Mouse (Mus musculus): ENCODE data around the gene Jpt1. TPM values are rescaled to one million over a fixed set of nuclear protein-coding genes. Genes with fewer than 3 reads are reported as not detected.

Jpt1 gene
- total RNA-seq (2012; rRNA removed) (294 and 358 TPM in 2 replicates), total RNA-seq (2014; rRNA removed) (439 and 448 TPM in 2 replicates), polyA plus RNA-seq (2012; ENCODE audit: insufficient read length, low read depth) (432 and 479 TPM in 2 replicates)

GRCm38 (mm10) chr11:115514238-115514663, at the start of gene Jpt1:
TSS of gene Jpt1 (minus strand) at chr11:115514387.
- Histone ChIP-seq H3K4me3 (replicated peaks in 1 of 3; ENCODE audit: low read depth in 2 of 3, low read length in 2 of 3, poor library complexity in 1 of 3) (peak within 1 kb of the TSS; percentile 84 to 96 (median 96)), H3K4me2 (ENCODE audit: insufficient read depth, low read depth, poor library complexity, severe bottlenecking) (peak within 1 kb of the TSS; percentile 99), H3K27ac (ENCODE audit: insufficient read depth, low read depth) (peak within 1 kb of the TSS; percentile 65), H3K9me3 (replicated peaks; ENCODE audit: low read length) (no peaks in the 10 kb centered on the region), H3K4me1 (ENCODE audit: control insufficient read depth in 1 of 2, insufficient read depth in 2 of 2) (peaks cover 24 to 60% of the 10 kb centered on the region in 2 experiments), H3K36me3 (replicated peaks in 1 of 2; ENCODE audit: control insufficient read depth in 1 of 2, insufficient read depth in 1 of 2, low read length in 1 of 2) (peaks cover 0 to 16% of the 10 kb centered on the region in 2 experiments), H3K79me2 (replicated peaks; ENCODE audit: control insufficient read depth, extremely low read depth, insufficient read depth, poor library complexity, severe bottlenecking) (peaks cover 49% of the 10 kb centered on the region), H3K9ac (ENCODE audit: insufficient read depth, low read depth) (peak within 1 kb of the TSS; percentile 90), H3K27me3 (replicated peaks) (no peaks in the 10 kb centered on the region)
- in situ Hi-C loops (cut with MboI; ENCODE audit: low pct_ligation_motif_present, low pct_unique_long_range_greater_than_20kb, low sequenced_read_pairs): no loop called here
- TF ChIP-seq KAT2A (IDR thresholded peaks at IDR 0.05; ENCODE audit: insufficient replicate concordance, low read length) (peak; percentile 70; the same call in 1 of the 2 replicates), EP300 (IDR thresholded peaks at IDR 0.05; ENCODE audit: low read length) (no peak), CTCF (conservative IDR thresholded peaks at IDR 0.05 in 1 of 2, IDR thresholded peaks at IDR 0.05 in 1 of 2; ENCODE audit: low read depth in 2 of 2, low read length in 2 of 2) (no peak), IRF4 (IDR thresholded peaks at IDR 0.05; ENCODE audit: low read depth, low read length) (peak; percentile 60), NELFE (IDR thresholded peaks at IDR 0.05; ENCODE audit: low read depth, low read length) (peak; percentile 100), JUND (conservative IDR thresholded peaks at IDR 0.05; ENCODE audit: low read depth, low read length) (no peak), USF1 (IDR thresholded peaks at IDR 0.05; ENCODE audit: low read depth, low read length) (no peak), MXI1 (IDR thresholded peaks at IDR 0.05; ENCODE audit: low read depth, low read length) (peak; percentile 97), UBTF (IDR thresholded peaks at IDR 0.05; ENCODE audit: low read depth, low read length) (0 out of 2 replicates have a peak, but pooled peaks have one; percentile 25), HCFC1 (IDR thresholded peaks at IDR 0.05; ENCODE audit: low read depth, low read length) (no peak; the same call in none of the 2 replicates), RCOR1 (conservative IDR thresholded peaks at IDR 0.05; ENCODE audit: low read depth, low read length) (peak; percentile 82; the same call in 1 of the 2 replicates), PAX5 (IDR thresholded peaks at IDR 0.05; ENCODE audit: low read length) (no peak), ZNF384 (IDR thresholded peaks at IDR 0.05; ENCODE audit: low read depth, low read length) (no peak), TBP (conservative IDR thresholded peaks at IDR 0.05; ENCODE audit: low read depth, low read length) (peak; percentile 99), GABPA (IDR thresholded peaks at IDR 0.05; ENCODE audit: insufficient replicate concordance, low read depth, low read length) (no peak), E2F4 (IDR thresholded peaks at IDR 0.05; ENCODE audit: insufficient replicate concordance, low read depth, low read length) (peak; percentile 87; the same call in 1 of the 2 replicates), JUN (IDR thresholded peaks at IDR 0.05; ENCODE audit: insufficient read depth, low read depth, low read length) (no peak; the same call in 1 of the 2 replicates), MAZ (IDR thresholded peaks at IDR 0.05; ENCODE audit: low read depth, low read length) (peak; percentile 68; the same call in 1 of the 2 replicates), BHLHE40 (IDR thresholded peaks at IDR 0.05; ENCODE audit: low read depth, low read length) (no peak; the same call in 1 of the 2 replicates), SMC3 (IDR thresholded peaks at IDR 0.05; ENCODE audit: low read depth, low read length) (no peak), USF2 (conservative IDR thresholded peaks at IDR 0.05; ENCODE audit: low read depth, low read length) (no peak), CHD1 (IDR thresholded peaks at IDR 0.05; ENCODE audit: low read depth, low read length) (peak; percentile 55; the same call in 1 of the 2 replicates), SIN3A (IDR thresholded peaks at IDR 0.05; ENCODE audit: low read length) (peak; percentile 96), RAD21 (IDR thresholded peaks at IDR 0.05; ENCODE audit: low read depth, low read length) (no peak), ELF1 (IDR thresholded peaks at IDR 0.05; ENCODE audit: low read depth, low read length) (peak; percentile 85), ZMIZ1 (IDR thresholded peaks at IDR 0.05; ENCODE audit: low read depth, low read length) (peak; percentile 100), MAFK (IDR thresholded peaks at IDR 0.05; ENCODE audit: insufficient replicate concordance, low read length) (no peak), MAX (IDR thresholded peaks at IDR 0.05; ENCODE audit: low read length) (peak; percentile 92), MEF2A (IDR thresholded peaks at IDR 0.05; ENCODE audit: borderline replicate concordance, low read depth, low read length) (peak; percentile 58; the same call in 1 of the 2 replicates), POLR2A (IDR thresholded peaks at IDR 0.05; ENCODE audit: low read depth, low read length) (peak; percentile 100), MYC (IDR thresholded peaks at IDR 0.05; ENCODE audit: low read depth, low read length) (peak; percentile 73), NRF1 (IDR thresholded peaks at IDR 0.05; ENCODE audit: low read depth, low read length) (peak; percentile 80), TCF12 (IDR thresholded peaks at IDR 0.05; ENCODE audit: low read depth, low read length) (peak; percentile 99), POLR2AphosphoS2 (IDR thresholded peaks at IDR 0.05; ENCODE audit: low read depth, low read length) (peak; percentile 99), CHD2 (IDR thresholded peaks at IDR 0.05; ENCODE audit: low read length) (peak; percentile 99), ZC3H11A (IDR thresholded peaks at IDR 0.05; ENCODE audit: low read depth, low read length) (no peak), ETS1 (conservative IDR thresholded peaks at IDR 0.05; ENCODE audit: low read depth, low read length) (0 out of 2 replicates have a peak, but pooled peaks have one; percentile 5), ZKSCAN1 (IDR thresholded peaks at IDR 0.05; ENCODE audit: borderline replicate concordance, low read depth, low read length) (no peak)
- dilution Hi-C loops (cut with MboI; ENCODE audit: extremely low pct_ligation_motif_present, extremely low pct_unique_long_range_greater_than_20kb, low sequenced_read_pairs): no loop called here
- DNase-seq (ENCODE audit: extremely low read depth): peak; percentile 99
